Mouse (Mus musculus) spleen, adult 2 months (tissue): ENCODE data around the gene Prkd2.

Source experiments
- CTCF ChIP-seq: fragments of 200-500 bp; IDR thresholded peaks from 2 replicates; pipeline ENCODE4 v1.5.1; 2011; ENCODE audit warnings: mild to moderate bottlenecking, inconsistent platforms; ENCODE audit not compliant: insufficient read depth, insufficient read length, insufficient replicate concordance; ENCODE audit errors: extremely low read depth
- POLR2A ChIP-seq: fragments of 200-500 bp; IDR thresholded peaks from 2 replicates; pipeline ENCODE4 v1.6.1; 2011; ENCODE audit warnings: low read depth, low read length, inconsistent platforms

DNA sequence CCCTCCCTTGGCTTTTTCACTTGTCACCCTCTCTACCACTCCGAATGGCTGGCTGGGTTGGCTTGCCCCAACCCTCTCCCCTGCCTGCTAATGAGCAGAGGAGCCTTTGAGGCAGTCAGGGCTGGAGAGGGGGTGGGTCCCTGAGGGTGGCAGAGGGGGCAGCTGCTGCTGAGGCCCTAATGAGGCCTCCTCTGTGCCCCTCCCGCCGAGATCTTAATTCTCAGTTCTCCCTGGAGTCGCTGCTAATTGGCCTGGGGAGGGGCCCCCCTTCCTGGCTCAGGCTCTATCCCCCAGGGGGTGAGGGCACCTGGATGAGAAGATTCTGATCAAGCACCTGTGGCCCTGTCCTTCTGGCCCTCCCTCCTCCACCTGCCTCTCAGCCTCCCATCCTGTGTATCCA lies 51.6 kb downstream of the Prkd2 start:
- TF ChIP-seq CTCF (no peak), POLR2A (no peak)
